Mouse (Mus musculus) embryonic facial prominence, embryonic 10.5 days (tissue): ENCODE measurements around the gene Opcml. TPM values are rescaled to one million over a fixed set of nuclear protein-coding genes. Genes with fewer than 3 reads are reported as not detected.

ENCODE experiments used
- DNase-seq: peaks from one replicate; pipeline ENCODE4 v3.0.0-alpha.2; 2017; ENCODE audit warnings: low spot score
- H3K27ac ChIP-seq: fragments of 300-500 bp; sonication (generic); replicated peaks from 2 replicates; pipeline ENCODE4 v1.5.1; 2016; ENCODE audit warnings: mild to moderate bottlenecking
- H3K27me3 ChIP-seq: fragments of 300-500 bp; sonication (generic); replicated peaks from 2 replicates; pipeline ENCODE4 v1.6.1; 2016; ENCODE audit warnings: low read depth, mild to moderate bottlenecking; ENCODE audit not compliant: poor library complexity, severe bottlenecking
- H3K36me3 ChIP-seq: fragments of 300-500 bp; sonication (generic); replicated peaks from 2 replicates; pipeline ENCODE4 v1.6.1; 2016; ENCODE audit warnings: mild to moderate bottlenecking, moderate library complexity
- H3K4me1 ChIP-seq: fragments of 300-500 bp; sonication (generic); 2 replicates; pipeline ENCODE4 v1.6.1; 2016
- H3K4me3 ChIP-seq: fragments of 300-500 bp; sonication (generic); 2 replicates; pipeline ENCODE4 v1.5.1; 2016; ENCODE audit warnings: mild to moderate bottlenecking, moderate library complexity
- H3K9me3 ChIP-seq: fragments of 300-500 bp; sonication (generic); 2 replicates; pipeline ENCODE4 v1.6.1; 2016; ENCODE audit warnings: mild to moderate bottlenecking
- WGBS: fragments of 180-500 bp; shearing (Covaris S2); methylation state at CpG from one replicate; pipeline ENCODE4 v1.1.7; 2016; 5-methylcytosine and 5-hydroxymethylcytosine counted together
- polyA plus RNA-seq: library from polyadenylated mRNA; unstranded; fragments of >200 nt; fragmentation: Nextera tagmentation; extraction: Ambion mirVana; gene quantifications from 2 replicates; pipeline ENCODE4 v1.2.1, GENCODE M21; 2016

The Opcml gene
- polyA plus RNA-seq, 1 experiment from 2014 or later, result 0.52 TPM

DNA sequence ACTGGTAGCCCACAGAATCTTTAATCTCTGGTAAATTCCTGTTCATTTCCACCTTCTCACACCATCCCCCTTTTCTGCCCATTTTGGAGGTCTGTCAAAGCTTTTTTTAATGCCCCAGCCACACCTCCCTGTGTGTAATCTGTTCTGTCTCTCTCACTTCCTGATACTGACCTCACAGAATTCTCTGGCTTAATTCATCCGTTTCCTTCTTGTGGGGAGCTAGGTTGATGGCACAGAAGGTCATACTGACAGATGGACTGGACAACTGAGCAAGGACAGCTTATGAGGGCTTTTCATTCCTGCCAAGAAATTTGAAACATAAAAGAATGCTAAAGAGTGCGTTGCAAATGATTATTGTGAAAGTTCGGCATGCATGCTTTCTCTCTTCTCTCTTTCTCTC lies 126.7 kb downstream of the Opcml start:
- Histone ChIP-seq H3K27ac (no peak overlapping the region), H3K4me3 (no peak overlapping the region), H3K4me1 (no peaks in the 10 kb centered on the region), H3K27me3 (no peaks in the 10 kb centered on the region), H3K9me3 (no peaks in the 10 kb centered on the region), H3K36me3 (no peaks in the 10 kb centered on the region)
- no peak for DNase-seq
- 71% methylated on average over 3 of the region's 3 CpGs for WGBS

DNA sequence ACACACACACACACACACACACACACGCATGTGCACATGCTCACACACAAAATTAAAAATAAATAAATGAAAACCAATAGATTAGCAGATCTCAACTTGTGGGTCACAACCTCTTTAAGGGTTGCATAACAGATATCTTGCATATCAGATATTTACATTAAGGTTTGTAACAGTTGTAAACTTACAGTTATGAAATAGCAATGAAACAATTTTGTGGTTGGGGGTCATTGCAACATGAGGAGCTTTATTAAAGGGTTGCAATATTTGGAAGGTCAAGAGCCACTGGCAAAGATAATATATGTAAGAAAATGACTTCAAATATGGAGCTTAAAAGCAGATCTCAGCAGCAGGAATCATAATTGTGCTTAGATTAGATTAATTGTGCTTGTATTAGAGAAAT lies 132.9 kb downstream of the Opcml start:
- no peak for DNase-seq
- H3K4me1 ChIP-seq, result no peaks in the 10 kb centered on the region
- H3K27me3 ChIP-seq, result no peaks in the 10 kb centered on the region
- H3K27ac ChIP-seq, result no peak overlapping the region
- no peaks in the 10 kb centered on the region for H3K36me3 ChIP-seq
- H3K4me3 ChIP-seq, result no peak overlapping the region
- H3K9me3 ChIP-seq, result no peaks in the 10 kb centered on the region
- 82% methylated on average over 1 of the region's 1 CpGs for WGBS

DNA sequence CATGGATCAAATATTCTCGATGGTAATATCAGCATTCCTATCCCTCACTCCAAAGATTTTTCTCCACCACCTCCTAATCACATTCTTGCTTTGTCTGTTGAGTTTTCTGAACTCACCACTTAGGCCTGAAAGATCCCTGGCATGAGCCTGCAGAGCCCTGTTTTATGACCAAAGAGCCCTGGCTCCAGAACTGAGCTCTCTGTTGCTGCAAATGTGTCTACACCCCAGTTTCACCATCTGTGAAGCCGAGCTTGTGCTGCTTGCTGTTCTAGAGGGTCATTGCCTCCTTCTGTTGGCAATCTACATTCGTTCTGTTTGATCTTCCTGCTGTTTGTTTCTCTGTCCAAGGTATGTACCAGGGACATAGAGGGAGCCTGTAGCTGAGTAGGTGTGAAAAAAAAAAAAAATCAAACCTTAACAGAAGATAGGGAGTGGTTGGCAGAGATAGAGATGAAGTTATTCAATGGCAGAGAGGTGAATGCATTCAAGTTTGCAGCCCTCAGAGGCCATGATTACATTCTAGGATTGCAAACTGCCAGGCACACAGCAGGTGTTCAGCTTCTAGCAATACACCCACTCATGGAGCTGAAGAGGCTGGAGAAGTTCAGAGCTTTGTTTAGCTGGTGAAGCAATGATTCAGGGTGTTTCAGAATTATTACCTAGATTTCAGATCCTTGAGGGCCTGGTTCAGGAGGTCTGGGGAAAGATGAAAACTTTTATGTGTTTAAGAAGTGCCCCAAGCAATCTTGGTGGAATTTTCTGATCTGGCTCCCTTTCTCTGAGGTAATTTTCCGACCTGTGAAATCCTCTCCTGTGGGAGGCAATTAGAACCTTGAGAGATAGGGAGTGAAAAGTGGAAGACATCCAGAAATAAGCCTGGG lies 133.6 kb downstream of the Opcml start:
- Histone ChIP-seq H3K27me3 (no peaks in the 10 kb centered on the region), H3K27ac (no peak overlapping the region), H3K4me3 (no peak overlapping the region), H3K36me3 (no peaks in the 10 kb centered on the region), H3K9me3 (no peaks in the 10 kb centered on the region), H3K4me1 (no peaks in the 10 kb centered on the region)
- DNase-seq, result no peak
- 72% methylated on average over 4 of the region's 4 CpGs for WGBS

DNA sequence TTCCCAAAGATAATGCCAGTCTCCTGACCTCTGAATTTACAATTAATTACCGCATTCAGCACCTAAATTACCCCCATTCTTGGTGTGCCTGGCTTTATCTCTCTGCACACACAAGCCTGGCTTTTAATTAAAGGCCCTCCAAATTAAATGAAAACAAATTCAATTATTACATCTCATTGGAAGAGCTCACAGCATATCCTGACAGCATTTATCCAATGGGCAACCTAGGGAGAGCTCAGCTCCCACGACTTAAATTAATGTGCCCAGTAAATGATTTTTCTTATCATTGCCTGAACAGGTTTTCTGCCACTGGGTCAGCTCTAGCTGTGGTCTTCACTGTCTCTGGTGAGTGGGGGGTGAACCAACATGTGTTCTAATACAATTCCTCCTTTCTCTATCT lies 135.1 kb downstream of the Opcml start:
- Histone ChIP-seq H3K27ac (no peak overlapping the region), H3K4me1 (no peaks in the 10 kb centered on the region), H3K36me3 (no peaks in the 10 kb centered on the region), H3K9me3 (no peaks in the 10 kb centered on the region), H3K4me3 (no peak overlapping the region), H3K27me3 (no peaks in the 10 kb centered on the region)
- no peak for DNase-seq
- WGBS, result 74% methylated on average over 2 of the region's 2 CpGs

DNA sequence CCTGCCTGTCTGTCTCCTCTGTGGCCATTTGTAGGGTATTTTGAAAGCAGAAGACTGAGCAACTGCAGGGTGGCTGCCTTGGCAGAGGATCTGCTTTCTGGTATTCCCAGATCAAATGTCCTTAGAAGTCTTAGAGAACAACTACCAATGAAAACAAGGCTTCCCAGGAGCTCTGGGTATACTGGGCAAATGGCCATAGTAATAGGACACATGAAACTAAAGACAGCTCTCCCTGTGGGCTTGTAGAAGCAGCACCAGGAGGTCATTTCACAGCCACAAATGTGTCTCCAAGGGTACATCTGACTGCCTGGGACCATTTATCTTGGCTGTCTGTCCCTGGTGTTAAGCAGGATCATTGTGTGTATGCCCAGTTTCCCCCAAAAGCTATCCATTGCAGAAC lies 146.7 kb downstream of the Opcml start:
- Histone ChIP-seq H3K27me3 (no peaks in the 10 kb centered on the region), H3K4me3 (no peak overlapping the region)

DNA sequence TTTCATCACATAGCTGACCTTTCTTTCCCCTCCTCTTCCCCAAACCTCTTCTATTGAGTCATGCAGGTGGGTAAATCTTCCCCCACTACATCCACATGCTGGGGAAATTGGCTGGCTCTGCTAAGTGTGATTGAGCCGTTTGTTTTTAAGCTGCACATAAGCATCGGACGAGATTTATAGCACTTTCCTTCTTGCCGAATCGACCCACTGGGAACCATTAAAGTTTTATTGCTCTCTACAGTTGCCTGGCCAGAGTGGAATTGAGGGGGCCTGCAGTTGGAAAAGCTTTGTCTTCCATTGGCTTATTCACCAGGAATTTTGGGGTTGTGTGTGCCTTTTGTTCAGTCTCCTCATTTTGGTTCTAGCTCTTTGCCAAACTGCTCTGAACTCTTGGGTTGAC lies 147.1 kb downstream of the Opcml start:
- H3K27me3 ChIP-seq, result no peaks in the 10 kb centered on the region
- no peak overlapping the region for H3K27ac ChIP-seq
- H3K4me3 ChIP-seq, result no peak overlapping the region
- no peaks in the 10 kb centered on the region for H3K36me3 ChIP-seq
- 91% methylated on average over 5 of the region's 5 CpGs for WGBS
- no peaks in the 10 kb centered on the region for H3K9me3 ChIP-seq
- no peaks in the 10 kb centered on the region for H3K4me1 ChIP-seq
- DNase-seq, result no peak

More for the DNA sequence above, 146.7 kb downstream of the Opcml start:
- Histone ChIP-seq H3K9me3 (no peaks in the 10 kb centered on the region), H3K36me3 (no peaks in the 10 kb centered on the region), H3K27ac (no peak overlapping the region), H3K4me1 (no peaks in the 10 kb centered on the region)
- DNase-seq, result no peak

DNA sequence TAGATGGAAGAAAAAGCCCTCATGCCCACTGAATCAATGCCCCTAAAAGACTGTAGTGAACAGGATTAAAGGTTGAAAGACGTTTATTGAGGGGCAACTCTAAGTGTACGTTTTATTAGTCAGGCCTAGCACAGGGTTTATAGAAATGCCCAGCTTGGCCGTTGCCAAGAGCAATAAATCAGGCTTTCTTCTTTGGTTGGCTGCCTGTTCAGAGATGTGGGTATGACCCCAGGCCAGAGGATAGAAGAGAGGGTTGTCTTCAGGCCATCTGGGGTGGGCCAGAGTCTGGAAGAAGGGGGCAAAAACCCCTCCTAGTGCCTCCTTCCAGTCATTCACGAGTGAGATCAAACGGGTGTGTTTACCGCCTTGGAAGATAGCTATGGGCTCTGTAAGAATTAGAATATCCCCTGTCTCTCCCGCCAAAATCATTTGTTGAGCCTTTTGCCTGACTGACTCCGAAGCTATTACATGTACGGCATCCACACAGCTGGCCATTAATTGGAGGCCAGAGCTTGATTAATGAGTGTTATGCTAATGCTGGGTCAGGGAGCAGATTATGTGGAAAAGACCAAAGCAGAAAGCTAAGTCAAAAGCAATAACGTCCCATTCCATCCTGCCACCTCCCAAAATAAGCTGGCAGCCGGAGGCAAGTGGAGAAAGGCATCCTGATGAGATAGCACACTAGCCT lies 154.9 kb downstream of the Opcml start:
- H3K9me3 ChIP-seq, result no peaks in the 10 kb centered on the region
- H3K4me3 ChIP-seq, result no peak overlapping the region
- no peak for DNase-seq
- no peaks in the 10 kb centered on the region for H3K36me3 ChIP-seq
- H3K4me1 ChIP-seq, result 0 out of 2 replicates have a peak, but pooled peaks cover 3% of the 10 kb centered on the region
- no peak overlapping the region for H3K27ac ChIP-seq
- WGBS, result 75% methylated on average over 11 of the region's 11 CpGs
- no peaks in the 10 kb centered on the region for H3K27me3 ChIP-seq

DNA sequence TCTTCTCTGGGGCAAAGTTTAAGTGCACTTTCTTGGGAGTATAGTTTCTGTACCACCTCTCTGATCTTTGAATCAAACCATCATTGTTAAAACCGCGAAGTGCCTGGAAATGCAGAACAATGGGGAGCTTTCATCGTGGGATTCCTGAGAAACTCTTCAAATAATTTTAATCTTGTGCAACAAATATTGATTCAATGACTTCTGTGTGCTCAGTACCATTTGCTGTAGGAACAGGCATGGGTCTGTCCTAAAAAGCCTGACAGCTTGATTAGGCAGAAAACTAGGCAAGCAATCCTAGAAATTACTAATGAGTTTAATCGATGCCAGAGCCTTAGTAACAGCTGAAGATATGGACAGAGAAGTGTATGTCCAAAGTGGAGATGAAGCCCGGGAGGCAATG lies 160.5 kb downstream of the Opcml start:
- Histone ChIP-seq H3K27me3 (no peaks in the 10 kb centered on the region), H3K36me3 (no peaks in the 10 kb centered on the region), H3K27ac (no peak overlapping the region), H3K4me3 (no peak overlapping the region), H3K9me3 (no peaks in the 10 kb centered on the region), H3K4me1 (peaks cover 15% of the 10 kb centered on the region; the same call in 1 of the 2 replicates)
- 36% methylated on average over 5 of the region's 5 CpGs for WGBS
- DNase-seq, result no peak

DNA sequence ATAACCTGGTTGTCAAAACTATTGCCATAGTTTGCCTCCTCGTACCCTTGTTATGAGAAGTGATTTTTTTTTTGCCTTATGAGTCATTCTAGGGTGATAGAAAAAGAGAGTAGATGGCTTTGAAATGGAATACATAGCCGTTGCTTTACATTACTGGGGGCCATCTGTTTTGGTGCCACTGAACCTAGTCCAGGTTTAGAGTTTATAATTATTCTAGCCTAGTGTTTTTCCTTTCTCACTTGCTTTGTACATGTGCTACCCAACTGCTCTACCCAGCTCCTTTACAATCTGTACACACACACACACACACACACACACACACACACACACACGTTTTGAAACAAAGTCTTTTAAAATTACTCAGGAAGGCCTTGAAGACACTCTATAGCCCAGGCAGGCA lies 171.1 kb downstream of the Opcml start:
- Histone ChIP-seq H3K9me3 (no peaks in the 10 kb centered on the region), H3K27ac (no peak overlapping the region), H3K4me3 (no peak overlapping the region), H3K36me3 (no peaks in the 10 kb centered on the region), H3K27me3 (no peaks in the 10 kb centered on the region), H3K4me1 (no peaks in the 10 kb centered on the region)
- no peak for DNase-seq
- 85% methylated on average over 3 of the region's 3 CpGs for WGBS

DNA sequence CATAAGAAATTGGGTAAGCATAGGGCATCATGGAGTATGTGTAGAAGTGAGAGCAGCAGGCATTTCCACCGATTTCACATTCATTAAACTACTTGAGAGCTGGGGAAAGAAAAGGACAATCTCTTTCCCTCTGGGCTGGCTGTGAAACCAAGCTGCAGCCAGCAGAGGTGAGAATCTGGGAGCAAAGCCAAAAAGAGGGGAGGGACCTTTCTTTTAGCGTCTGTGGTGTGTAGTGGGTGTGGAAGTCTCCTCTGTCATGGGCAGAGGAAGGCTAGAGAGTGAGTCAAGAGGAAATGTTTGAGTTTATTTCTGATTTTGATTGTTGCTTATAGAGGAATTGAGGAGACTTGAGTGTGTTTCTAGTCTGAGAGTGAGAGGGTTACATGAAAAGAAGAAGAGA lies 172.8 kb downstream of the Opcml start:
- Histone ChIP-seq H3K27ac (no peak overlapping the region), H3K4me3 (no peak overlapping the region), H3K9me3 (no peaks in the 10 kb centered on the region), H3K36me3 (no peaks in the 10 kb centered on the region), H3K27me3 (no peaks in the 10 kb centered on the region), H3K4me1 (no peaks in the 10 kb centered on the region)
- DNase-seq, result no peak
- WGBS, result 80% methylated on average over 2 of the region's 2 CpGs

DNA sequence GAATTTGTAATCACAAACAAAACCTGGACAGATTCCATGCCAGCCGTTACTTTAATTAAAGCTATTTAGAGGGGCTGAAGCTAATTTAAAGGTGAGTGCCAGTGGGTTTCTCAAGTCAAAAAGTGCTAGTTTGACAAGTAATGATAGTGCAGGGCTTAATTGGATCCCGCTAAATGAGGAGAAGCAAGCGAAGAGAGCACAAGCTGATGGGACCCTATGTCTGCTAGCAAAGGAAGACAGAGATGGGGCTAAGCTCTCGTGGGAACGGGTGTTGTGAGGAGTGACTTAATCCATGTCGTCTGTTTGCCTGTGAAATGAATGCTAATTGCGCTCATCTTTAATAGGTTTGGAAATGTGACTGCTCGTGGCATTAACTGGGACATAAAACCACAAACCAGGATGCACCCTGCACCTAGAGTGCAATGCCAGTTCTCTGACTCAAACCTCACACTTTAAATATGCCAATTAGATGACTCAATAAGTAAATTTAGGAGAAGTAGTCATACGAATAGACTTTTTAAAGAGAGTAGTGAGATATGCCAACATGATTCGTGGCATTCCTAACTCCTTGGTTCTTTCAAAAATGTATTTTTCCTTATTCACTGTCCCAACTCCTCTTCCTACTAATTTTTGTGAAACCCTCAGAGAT lies 174.5 kb downstream of the Opcml start:
- Histone ChIP-seq H3K27me3 (no peaks in the 10 kb centered on the region), H3K9me3 (no peaks in the 10 kb centered on the region), H3K4me3 (no peak overlapping the region), H3K36me3 (no peaks in the 10 kb centered on the region), H3K4me1 (no peaks in the 10 kb centered on the region), H3K27ac (no peak overlapping the region)
- 78% methylated on average over 10 of the region's 10 CpGs for WGBS
- DNase-seq, result no peak

DNA sequence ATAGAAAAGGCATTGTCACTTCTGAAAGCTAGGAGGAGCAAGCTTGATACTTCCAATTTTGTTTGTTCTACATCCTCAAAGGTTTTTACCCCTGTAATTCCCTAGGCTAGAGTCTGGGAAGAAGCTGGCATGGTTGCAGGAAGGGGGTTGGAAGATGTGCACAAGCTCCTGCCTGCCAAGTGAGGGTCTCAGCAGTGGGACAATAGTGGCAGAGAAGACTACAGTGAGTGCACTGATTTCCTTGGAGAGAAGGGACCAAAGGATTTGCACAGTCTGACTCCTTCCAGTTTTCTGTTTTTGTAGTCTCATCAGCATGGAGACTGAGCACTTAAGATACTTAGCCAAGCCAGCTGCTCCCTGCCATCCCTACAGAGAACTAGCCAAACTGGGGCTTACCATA lies 177.7 kb downstream of the Opcml start:
- no peak overlapping the region for H3K27ac ChIP-seq
- no peaks in the 10 kb centered on the region for H3K27me3 ChIP-seq
- H3K4me1 ChIP-seq, result no peaks in the 10 kb centered on the region
- no peak overlapping the region for H3K4me3 ChIP-seq
- no peak for DNase-seq
- H3K9me3 ChIP-seq, result no peaks in the 10 kb centered on the region
- H3K36me3 ChIP-seq, result no peaks in the 10 kb centered on the region

DNA sequence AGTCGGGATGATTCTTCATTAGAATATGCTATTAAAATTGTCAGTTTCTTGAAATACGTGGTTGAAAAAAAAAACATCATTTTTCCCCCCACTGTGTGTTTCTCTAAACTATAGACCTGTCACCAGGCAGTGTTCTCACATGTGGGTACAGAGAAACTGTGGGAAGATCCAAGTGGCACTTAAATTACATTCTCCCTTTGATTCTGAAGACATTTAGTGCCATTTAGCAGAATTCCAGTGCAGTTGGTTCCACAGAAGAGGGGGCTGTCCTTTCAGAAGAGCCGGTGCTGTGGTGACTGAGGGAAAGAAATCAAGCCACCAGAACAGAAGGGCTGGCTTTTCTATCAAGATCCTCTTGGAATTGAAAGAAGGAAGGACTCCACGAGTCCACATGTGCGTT lies 181.7 kb downstream of the Opcml start:
- no peak for DNase-seq
- 86% methylated on average over 5 of the region's 5 CpGs for WGBS
- no peaks in the 10 kb centered on the region for H3K4me1 ChIP-seq
- no peaks in the 10 kb centered on the region for H3K9me3 ChIP-seq
- H3K27ac ChIP-seq, result no peak overlapping the region
- H3K27me3 ChIP-seq, result no peaks in the 10 kb centered on the region
- no peak overlapping the region for H3K4me3 ChIP-seq
- H3K36me3 ChIP-seq, result no peaks in the 10 kb centered on the region
